In genomic region chr2:111726739-111727138, GRCm38 (mm10) we compare ENCODE assay signal across 25 mouse cellular contexts. TPM values are rescaled to one million over a fixed set of nuclear protein-coding genes. Genes with fewer than 3 reads are reported as not detected.
"Had no signal": no experiment of that assay in that cellular context is flagged by ENCODE, and none has a peak within 500 bp of the region (broad histone marks: within the 10 kb centered on the region; RNA-seq: fewer than 3 reads in every experiment).

No protein-coding gene starts in this region.

- H3K4me1 ChIP-seq: liver, embryonic 13.5 days; midbrain, embryonic 12.5 days; neural tube, embryonic 13.5 days; stomach, embryonic 15.5 days had no signal

- H3K27ac ChIP-seq: kidney, postnatal 0 days; layer of hippocampus, adult 2 months; left cerebral cortex, adult 2 months; liver, embryonic 13.5 days; midbrain, embryonic 12.5 days; neural tube, embryonic 13.5 days; stomach, embryonic 15.5 days had no signal

- H3K9me3 ChIP-seq: midbrain, embryonic 12.5 days; neural tube, embryonic 13.5 days; stomach, embryonic 15.5 days had no signal

- H3K4me2 ChIP-seq: liver, embryonic 13.5 days; midbrain, embryonic 12.5 days; neural tube, embryonic 13.5 days; stomach, embryonic 15.5 days had no signal

- H3K9ac ChIP-seq: liver, embryonic 13.5 days; midbrain, embryonic 12.5 days; neural tube, embryonic 13.5 days; stomach, embryonic 15.5 days had no signal

- H3K36me3 ChIP-seq: liver, embryonic 13.5 days; midbrain, embryonic 12.5 days; neural tube, embryonic 13.5 days; stomach, embryonic 15.5 days had no signal

- H3K4me3 ChIP-seq: layer of hippocampus, adult 2 months; left cerebral cortex, adult 2 months; liver, embryonic 13.5 days; midbrain, embryonic 12.5 days; neural tube, embryonic 13.5 days; stomach, embryonic 15.5 days had no signal

- H3K27me3 ChIP-seq: liver, embryonic 13.5 days; midbrain, embryonic 12.5 days; neural tube, embryonic 13.5 days; stomach, embryonic 15.5 days had no signal

- DNase-seq: kidney, adult 2 months; kidney, postnatal 25 days; layer of hippocampus, postnatal 36 days; liver, embryonic 13.5 days; lung, adult 2 months; lung, postnatal 14 days; lung, postnatal 4 days; retina, postnatal 1 day; right cerebral cortex, postnatal 25 days; spleen, adult 18-20 months; thymus, postnatal 25 days had no signal

RNA-seq across cellular contexts. Expression of gene Olfr1301, which starts 24.1 kb away (rescaled TPM):
- polyA plus RNA-seq: kidney, adult 2 months; kidney, embryonic 14.5 days; kidney, postnatal 0 days; large intestine, adult 2 months; limb, embryonic 11.5 days; limb, embryonic 14.5 days; liver, adult 2 months; liver, embryonic 13.5 days; liver, embryonic 16.5 days; lung, adult 2 months; lung, embryonic 16.5 days; midbrain, embryonic 12.5 days; neural tube, embryonic 13.5 days; stomach, embryonic 15.5 days; thymus, postnatal 0 days had no signal

RNA-seq across cellular contexts. Expression of gene Olfr1302, which starts 50.5 kb away (rescaled TPM):
- polyA plus RNA-seq: kidney, adult 2 months; kidney, embryonic 14.5 days; kidney, postnatal 0 days; large intestine, adult 2 months; limb, embryonic 11.5 days; limb, embryonic 14.5 days; liver, adult 2 months; liver, embryonic 13.5 days; liver, embryonic 16.5 days; lung, adult 2 months; lung, embryonic 16.5 days; midbrain, embryonic 12.5 days; neural tube, embryonic 13.5 days; stomach, embryonic 15.5 days; thymus, postnatal 0 days had no signal
